Mouse (Mus musculus): ENCODE results near the gene Fgr.
A peak's percentile ranks its signal among the peaks of the same experiment; 100 is the strongest.

Fgr gene

DNA sequence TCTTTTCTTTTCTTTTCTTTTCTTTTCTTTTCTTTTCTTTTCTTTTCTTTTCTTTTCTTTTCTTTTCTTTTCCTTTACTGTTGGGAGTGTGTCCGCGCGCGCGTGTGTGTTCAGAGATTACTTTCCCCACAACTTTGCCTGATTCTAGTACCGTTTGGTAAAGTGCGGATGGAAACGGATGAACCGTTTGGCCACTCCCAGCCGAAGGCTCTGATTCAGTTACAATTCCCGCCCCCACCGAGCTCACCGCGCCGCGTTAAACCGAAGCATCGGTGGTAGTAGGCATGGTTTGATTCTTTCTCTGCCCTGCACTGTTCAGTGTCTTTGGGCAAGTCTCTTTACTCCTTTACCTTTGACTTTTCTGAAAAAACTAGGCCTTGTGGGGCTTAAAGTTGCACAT, 65.9 kb downstream of the Fgr start:
- DNase-seq = no peak

DNA sequence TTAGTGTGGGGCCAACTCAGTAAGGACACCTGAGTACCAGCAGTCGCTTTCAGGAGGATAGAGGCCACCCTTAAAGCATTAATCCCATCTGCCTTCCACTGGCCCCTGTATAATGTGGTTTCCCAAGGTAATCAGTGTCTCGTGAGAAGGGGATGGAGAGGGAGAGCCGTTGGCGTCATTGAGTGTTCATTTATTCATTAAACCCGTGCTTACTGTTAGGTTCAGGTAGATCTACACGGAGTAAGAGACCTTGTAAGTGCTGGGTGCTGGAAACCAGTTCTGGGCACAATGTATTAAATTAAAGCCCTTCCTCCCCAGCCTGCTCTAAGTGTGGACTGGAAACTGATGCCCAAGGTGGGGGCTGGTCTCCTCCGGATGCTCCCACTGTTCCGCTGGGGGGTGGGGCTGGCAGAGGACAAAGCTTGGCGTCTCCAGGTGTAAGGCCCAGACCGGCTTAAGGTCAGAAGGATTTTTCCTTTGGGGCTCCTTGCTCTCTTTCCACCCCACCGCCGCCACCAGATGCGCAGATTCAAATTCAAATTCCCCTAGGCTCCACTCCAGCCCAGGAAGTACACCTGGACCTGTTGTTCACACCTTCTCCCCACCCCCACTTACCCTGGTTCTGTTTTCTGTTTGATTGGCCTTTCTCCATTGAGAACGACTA, 66.5 kb downstream of the Fgr start:
- DNase-seq = no peak

DNA sequence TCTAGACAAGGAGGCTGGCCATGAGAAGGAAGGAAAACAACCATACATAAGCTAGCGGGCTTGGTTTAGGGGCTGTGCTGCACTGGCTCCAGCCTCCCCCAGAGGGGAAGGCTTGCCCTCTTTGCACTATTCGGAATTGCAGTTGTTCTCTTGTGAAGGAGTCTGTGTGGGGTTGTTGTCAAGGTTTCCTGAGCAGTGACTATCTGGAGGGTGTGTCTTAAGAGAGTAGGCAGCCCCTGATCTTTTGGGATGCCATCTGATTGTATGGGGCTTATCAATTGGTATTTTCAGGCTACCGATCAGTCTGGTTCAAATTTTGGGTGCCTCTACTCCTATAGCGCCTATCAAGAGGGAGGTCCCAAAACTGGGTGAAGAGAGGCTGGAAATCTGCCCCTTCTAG, 68.3 kb downstream of the Fgr start:
- DNase-seq = no peak

DNA sequence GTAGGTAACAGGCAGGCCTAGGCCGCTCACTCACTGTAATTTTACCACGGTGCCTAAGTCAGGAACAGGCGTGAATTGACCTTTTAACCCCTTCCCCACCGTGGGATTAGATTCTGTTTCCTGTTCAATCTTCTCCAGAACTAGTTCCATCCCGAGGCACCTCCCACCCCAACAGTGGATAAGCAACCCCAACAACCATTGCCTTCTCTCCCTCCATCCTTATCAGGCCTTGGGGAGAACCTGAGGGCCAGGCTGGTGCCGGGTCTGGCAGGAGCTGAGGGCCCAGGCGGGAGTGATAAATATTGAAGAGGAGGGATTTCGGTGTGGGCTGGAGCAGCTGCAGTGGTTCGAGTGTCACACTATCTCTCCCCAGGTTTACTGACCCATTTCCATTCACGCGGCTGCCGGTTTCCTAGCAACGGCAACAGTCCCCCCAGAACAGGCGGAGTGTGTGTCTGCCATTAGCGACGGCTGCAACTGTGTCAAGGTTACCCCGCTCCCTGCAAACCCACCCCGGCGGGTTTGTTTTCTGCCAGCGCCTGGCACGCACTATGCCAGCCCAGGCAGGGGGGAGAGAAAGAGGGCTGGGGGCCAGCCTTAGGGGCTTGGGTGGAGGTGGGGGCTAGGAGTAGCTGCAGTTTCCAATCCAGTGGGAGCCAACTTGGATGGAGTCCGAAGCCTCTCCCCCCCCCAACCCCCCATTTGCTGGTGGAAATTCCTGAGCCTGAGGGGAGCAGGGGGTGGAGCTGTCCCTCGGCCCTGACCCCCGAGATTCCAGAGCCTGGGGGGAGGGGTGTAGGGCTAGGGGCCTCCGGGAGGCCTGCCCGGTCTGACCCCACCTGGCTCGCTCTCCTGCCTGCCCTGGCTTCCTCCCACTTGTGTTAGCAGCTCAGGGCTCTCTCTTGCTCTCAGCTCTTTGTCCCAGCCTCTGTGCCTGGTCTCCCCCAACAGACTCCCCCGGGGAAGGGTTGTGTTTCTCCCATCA, 69.0 kb downstream of the Fgr start:
- DNase-seq = peak; percentile 73

DNA sequence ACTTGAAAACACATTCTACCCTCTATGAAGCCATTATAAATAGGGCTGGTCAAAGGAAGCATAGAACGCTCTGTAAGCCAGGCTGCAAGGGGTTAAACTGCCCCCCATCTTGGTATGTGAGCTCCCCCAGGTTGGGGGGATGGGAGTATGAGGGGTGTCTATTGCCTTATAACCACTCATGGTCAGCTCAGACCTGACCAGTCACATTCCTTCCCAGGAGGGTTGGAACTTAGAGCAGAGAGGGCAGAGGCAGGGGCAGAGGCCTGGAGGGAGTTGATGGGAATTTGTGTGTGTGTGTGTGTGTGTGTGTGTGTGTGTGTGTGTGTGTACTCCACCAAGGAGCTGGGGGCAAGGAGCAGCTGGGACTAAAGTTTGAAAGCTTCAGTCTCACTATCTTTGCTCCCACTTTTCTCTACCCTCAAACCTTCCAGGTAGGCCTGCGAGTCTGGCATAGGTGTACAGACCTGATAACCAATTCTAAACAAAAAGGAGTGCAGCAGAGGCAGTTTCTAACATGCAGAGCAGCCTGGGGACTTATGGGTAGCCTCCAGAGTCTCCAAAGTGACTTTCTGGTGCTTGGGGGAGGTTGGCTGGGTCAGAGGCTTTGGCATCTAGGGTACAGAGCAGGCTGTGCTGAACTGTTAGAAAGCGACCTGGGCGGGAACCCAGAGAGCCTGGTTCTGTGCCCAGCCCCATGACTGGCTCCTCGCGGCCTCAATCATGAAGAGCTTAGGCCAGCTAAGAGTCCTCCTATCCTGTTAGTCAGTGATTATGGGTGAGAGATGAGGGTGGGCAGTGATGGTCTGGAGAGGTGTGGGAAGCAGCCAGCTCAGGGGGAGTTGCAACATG, 70.1 kb downstream of the Fgr start:
- peak; percentile 76 for DNase-seq

DNA sequence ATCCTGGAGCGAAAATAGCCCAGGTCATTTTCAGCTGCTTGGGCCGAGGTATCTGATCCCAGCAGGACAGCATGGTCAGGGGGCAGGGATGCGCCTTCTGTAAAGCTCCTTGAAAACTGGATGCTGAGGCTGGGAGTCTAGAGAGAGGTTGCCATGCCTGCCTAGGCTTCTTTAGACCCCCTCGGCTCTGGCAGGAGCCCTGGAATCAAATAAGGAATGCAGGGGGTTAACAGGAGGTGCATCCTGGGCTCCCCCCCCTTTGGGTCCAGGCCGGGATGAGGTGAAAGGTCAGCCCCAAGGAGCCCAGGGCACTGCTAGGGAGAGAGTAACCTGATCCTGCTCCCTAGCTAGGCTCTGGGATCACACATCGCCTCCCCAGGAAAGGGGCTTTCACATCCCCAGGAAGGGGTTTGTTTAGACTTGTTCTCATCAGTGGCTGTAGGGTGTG, 70.8 kb downstream of the Fgr start:
- DNase-seq = no peak

DNA sequence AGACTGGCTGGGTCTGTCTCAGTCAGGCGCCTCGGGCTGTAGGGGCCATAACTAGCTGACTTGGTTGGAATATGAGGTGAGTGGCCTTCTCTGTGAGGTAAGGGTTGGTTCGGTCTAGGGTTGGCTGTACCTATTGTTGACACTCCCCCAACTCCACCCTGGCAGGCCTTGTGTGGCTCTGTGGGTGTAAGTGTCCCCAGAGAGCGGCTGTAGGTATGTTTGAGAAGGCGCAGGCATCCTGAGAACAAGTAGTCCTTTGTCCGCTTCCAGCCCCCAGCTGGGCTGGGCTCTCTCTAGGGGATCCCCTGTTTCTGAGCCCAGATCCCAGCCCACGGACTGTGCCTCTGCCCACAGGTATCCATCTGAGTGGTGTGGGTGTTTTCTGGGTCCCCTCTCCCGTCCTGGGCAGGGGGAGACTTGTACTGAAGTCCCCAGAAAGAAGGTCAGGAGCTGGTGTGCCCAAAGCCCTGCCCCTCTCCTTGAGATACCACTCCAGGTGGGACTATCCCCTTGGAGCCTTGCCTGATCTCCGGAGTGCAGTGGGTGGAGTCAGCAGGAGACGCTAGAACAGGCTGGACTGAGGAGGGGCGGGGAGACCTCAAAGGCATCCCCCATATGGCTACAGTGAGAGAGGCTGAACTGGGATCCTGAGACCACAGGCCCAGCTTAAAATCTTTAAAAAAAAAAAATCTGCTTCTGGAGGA, 72.0 kb downstream of the Fgr start:
- DNase-seq = no peak

DNA sequence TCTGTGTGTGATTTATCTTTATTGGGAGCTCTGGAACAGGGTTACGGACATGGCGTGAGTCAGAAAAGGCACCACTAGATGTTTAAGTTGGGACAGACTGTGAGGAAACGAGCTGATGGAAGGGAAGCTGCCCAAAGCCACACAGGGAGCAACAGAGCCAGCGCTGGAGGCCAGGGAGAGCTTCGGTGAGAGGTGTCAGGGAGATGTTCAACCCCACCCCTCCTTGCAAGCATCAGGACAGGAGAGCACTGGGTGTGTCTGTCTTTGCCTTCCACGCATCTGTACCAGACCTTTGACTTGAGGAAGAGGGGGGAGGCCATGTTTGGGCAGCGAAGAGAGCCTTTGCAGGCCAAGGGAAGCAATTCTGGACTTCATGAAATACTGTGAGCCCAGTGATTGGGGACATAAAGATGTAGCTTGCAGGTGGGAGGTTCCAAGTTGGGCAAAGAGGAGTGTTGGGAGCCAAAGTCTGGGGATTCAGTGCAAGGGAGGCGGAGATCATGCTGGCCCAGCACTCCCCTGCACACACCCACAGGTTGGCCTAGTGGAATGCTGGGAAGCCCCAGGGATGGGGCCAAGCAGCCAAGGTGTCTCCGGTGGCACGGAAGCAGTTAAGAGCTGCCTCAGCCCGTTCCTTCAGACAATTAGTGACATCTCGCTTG, 72.9 kb downstream of the Fgr start:
- DNase-seq = peak; percentile 55

DNA sequence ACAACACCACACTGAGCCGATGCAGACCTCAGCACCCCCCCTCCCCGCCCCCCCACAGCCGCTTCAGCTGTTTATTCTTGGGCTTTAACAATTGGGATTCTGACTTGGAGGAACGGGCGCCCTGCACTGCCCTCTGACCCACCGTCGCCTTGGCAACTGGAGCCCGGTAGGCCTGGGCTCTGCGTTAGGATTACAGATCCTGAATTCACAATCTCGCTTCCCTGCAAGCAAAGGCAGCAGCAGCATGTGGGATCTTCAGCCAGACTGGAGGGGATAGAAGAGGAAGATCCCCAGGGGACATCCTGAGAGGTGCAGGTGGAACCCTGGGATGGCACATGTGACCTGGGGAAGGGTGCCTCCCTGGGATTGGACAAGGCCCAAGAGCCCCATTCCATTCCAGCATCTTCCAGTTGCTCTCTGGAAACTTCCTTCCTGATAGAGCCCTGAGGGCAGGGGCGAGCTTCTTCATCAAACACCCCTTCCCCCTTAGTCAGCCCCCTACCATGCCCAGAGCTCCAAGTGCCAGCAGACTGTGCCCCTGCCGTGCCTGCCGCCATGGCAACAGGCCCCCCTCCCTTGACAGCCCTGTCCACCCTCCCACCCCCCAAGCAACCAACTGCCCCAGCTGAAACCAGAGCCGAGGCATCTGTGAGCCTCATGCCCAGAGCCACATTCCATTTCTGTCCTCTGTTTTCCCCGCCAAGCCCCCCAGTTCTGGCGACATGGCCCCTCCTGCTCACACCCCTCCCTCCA, 73.6 kb downstream of the Fgr start:
- no peak for DNase-seq

DNA sequence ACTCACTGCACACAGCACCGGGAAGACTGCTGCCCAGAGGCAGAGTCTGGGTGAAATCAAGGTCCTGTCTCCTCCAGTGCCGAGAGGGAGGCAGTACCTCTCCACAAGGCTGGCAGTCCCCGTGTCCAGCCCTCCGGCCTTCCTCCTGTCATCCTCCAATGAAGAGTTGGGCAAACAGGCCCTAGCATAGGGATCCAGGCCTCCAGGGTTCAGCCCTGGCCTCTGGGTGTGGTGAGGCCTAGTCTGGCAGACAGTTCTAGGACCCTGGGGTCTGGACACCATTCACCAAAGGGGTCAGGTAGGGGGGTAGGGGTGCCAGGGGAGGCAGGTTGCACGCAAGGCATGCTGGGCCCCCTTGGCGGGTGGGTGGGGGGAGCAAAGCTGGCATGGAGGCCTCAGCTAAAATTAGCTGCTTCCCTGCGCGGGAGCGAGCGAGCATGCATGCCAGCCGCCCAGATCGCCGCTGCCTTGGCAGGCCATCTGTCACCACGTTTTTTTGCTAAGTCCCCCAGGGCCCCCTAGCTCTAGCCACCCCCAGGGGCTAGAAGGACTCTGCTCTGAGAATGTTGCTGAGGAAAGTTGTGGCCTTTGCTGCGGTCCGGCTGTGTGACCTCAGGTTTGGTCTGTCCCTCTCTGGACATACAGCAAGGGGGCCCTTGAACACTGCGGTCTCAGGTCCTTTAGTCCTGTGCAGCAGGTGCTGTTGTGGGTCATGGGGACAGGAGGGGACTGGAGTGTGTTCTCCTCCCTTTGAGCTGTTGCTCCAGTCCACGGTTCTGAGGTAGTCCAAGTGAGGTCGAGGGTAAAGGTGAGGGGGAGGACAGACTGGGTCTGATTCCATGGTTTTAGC, 75.4 kb downstream of the Fgr start:
- DNase-seq = no peak

DNA sequence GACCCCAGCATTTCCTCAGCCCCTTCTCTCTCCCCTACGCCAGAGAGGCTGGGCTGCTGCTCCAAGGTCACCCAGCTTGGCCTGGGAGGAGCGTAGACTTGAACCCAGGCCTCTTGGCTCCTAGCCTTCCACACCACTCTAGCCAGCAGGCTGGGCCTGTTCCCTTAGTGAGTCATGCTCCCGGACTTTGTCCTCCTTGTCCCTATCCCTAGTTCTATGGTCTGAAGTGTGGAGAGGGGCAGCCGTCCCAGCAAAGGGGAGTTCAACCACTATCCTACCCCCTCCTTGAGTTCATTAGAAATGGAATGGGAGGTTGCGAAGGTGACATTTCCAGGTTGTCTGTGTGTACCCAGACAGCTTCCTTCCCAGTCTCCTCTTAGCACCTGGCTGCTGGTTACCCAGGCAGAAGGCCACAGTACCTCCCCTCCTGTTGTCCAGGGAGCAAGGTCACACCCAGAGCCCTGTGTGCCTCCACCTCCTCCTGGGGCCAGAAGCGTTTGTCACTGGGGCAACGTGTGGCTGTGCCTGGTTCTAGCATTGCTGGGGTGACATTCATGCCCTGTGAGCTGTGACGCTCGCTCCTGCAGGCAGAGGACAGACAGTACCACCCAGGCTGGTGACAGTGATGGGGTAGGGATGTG, 76.4 kb downstream of the Fgr start:
- DNase-seq = peak; percentile 77

DNA sequence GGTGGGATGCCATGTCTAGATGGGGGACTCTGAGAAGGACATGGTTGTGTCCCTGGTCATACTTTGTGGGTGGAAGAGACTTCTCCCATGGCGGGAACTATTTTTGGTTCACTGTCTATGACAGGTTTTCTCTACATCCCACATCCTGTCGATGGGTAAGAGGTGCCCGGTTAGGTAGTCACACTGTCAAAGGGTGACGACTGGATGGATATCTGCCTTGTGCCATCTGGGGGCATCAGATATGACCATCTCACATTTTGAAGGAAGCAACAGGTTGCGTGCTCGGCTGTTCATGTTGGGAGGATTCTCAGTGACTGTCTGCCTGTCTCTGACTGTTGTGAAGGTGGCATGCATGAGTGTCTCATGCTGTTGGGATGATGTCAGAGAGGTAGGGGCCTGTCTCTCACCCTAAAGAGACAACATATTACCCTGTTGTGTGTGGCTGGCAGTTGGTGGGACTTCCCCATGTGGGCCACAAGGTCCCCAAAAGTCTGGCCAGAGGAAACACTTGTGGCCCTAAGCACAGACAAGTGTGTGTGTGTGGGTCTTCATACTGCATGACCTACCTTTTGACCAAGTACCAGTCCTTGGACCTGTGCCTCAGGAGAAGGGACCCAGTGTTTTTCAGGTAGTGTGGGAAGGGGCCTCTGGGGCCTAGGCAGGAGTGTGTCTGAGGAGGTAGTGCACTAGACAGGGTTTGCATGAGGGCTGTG, 77.1 kb downstream of the Fgr start:
- DNase-seq = no peak

DNA sequence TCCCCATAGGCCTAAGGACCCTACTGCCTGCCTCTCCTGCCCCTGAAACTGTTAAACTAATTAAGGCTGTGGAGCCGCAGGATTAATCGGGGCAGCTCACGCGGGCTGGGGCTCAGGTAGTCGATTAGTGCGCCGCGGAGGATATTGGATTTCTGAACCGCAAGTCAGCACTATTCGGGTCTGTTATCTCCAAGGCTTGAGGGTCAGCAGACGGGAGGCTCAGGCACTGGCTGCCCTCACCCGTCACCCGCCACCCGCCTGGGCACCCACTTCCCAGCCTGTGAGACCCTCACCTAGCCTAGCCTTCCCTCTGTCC, 77.6 kb downstream of the Fgr start:
- DNase-seq = no peak
